Mouse (Mus musculus): ENCODE results near the gene Palm.

Palm gene

GRCm38 (mm10) chr10:79773208-79773607, 20.2 kb upstream of the Palm start:
- no peak for DNase-seq

DNA sequence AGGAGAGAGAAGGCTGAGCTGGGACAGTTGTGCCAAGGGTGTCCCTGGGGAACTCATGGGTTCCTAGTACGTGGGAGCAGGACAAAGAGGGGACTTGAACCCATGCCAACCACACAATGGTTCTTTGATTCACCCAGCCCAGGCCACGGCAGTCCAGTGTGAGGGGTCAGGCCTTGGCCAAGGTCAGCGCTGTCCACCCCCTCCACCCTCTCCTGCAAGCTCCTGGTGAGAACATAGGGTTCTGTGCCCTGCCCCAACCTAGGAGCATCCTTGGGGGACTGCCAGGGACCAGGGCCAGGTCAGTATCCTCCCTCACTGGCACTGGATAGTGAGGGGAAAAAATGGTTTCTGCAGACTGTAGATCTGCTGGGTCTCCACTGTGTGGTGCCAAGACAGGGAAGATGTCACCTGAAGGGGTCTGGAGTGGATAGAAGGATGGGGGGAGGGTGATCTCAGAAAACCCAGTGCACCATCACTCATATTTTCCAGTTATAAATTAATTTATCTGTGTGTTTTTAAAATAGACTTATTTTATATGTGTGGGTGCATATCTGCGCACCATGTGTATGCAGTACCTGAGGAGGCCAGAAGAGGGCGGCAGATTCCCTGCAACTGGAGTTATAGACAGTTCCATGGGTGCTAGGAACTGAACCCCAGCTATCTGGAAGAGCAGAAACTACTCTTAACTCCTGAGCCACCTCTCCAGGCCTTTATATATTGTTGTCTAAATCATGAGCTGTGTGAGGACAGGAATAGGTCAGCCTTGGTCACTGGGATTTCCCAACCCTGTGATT, 18.7 kb upstream of the Palm start:
- DNase-seq, result no peak

DNA sequence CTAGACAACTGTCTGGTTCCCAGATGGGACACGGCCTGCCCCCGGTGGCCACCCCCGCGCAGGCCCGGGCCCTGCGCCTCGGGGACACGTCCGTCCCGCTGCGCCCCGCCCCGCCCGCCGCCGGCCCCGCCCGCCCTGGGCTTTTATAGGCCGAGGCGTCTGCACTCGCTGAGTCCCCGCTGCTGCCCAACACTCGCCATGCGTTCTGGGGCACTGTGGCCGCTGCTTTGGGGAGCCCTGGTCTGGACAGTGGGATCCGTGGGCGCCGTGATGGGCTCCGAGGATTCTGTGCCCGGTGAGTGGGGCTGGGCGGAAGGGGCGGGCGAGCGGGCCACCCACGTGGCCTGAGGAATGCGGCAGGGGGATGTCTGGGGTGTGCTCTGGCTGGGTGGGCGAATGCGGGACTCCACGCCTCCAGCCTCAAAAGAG, 16.3 kb upstream of the Palm start, which contains the start of gene Fstl3:
Gene Fstl3 (plus strand): TSS at position 170 of the 429 bp plus-strand sequence.
- no peak for DNase-seq

- DNase-seq, result peak; percentile 42
Observed at GRCm38 (mm10) chr10:79778006-79778405, 15.4 kb upstream of the Palm start.

GRCm38 (mm10) chr10:79779193-79779592, 14.2 kb upstream of the Palm start:
- peak; percentile 32 for DNase-seq

DNA sequence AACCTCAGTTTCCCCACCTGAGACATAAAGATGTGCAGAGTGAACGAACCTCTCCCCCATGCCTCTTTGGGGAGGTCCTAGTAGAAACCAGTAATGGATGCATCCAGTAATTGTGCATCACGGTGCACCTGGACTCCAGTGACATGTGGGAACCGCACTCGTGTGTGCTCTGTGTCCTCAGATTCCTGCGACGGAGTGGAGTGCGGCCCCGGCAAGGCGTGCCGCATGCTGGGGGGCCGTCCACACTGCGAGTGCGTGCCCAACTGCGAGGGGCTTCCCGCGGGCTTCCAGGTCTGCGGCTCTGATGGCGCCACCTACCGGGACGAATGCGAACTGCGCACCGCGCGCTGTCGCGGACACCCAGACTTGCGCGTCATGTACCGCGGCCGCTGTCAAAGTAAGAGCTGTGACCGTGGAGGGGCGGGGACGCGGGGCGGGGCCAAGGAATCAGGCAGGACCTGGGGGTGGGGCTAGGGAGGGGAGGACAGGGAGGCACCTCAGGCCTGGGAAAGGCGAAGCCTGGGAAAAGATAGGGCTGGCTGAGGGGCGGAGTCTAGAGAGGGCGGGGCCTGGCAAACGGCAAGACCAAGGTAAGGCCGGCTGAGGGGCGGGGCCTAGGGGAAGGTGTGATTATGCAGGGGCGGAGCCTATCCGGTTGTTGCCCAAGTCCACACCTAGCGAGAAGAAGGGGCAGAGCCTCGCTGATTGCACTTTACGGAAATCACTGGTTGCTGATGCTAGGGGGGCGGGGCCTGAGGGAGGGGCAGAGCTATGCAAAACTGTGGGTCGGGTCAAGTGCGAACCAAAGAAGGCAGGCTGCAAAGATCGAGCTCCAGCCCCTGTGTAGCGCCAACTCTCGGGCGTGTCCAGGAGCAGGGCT, 13.3 kb upstream of the Palm start:
- DNase-seq, result peak; percentile 97

DNA sequence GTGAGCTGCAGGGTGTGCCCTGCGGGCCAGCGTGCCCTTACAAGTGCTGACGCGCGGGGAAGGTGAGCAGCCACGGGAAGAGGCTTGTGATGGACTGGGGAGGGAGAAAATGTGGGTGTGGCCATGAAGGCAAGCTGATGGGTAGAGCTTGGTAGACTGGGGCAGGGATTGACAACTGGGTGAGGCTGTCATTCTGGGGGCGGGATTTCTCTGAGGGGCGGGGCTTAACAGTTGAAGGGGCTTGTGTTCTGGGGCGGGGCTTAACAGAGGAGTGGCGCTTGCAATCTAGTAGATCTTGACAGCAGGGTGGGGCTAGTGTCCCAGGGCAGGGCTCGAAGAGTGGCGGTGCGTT, 12.7 kb upstream of the Palm start:
- no peak for DNase-seq

GRCm38 (mm10) chr10:79781139-79781538, 12.2 kb upstream of the Palm start:
- DNase-seq, result no peak

GRCm38 (mm10) chr10:79781956-79782355, 11.4 kb upstream of the Palm start:
- DNase-seq, result no peak

DNA sequence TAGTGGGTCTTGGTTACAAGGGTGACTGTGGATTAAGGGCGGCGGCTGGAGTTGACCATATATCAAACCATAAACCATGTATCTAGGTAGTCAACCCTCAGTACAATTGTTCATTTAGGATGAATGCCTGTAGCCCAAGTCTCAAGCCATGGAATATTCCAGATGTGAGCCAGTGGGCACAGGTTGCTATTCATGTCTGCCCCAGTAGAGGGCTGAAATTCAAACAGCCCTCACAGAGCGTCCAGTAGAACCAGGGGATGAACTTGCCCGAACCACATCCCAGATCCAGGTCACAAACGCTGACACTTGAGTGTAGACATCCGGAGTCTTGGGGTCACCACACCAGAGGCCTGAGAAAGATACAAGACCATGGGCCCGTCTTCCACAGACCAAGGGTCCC, 10.3 kb upstream of the Palm start:
- DNase-seq, result no peak

GRCm38 (mm10) chr10:79783920-79784800, 9.2 kb upstream of the Palm start:
- DNase-seq, result peak; percentile 54

DNA sequence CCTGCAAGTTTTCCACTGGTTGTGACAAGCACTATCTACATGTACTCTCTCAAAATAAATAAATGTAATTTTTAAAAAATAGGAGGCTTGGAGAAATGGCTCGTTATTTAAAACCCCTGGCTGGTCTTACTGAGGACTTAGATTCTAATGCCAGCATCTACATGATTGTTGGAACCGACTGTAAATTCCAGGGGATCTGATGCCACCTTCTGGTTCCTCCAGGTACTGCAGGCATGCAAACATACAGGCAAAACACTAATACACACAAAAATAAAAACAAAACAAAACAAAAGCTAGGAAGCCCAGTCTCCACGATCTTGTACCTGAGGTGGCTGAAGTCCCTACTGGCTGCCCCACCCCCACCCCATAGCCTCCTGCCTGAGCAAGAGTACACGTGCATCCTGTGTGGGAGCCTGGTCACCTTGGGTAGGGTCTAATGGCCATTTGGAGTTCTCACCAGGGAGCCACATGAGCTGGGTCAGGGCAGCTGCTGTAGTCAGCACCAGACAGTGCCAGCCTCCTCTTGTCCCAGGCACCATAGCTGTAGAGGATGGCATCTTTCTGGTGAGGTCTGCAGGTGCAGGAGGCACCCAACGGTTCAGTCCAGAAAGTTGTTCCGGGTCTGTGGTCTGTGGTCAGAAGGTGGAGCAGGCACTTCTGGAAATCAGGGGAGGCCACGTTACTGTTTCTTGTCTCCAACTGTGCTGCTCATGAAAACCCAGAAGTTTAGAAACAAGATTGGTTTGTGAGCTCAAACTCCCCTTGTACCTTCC, 4.8 kb upstream of the Palm start:
- DNase-seq, result peak; percentile 85

DNA sequence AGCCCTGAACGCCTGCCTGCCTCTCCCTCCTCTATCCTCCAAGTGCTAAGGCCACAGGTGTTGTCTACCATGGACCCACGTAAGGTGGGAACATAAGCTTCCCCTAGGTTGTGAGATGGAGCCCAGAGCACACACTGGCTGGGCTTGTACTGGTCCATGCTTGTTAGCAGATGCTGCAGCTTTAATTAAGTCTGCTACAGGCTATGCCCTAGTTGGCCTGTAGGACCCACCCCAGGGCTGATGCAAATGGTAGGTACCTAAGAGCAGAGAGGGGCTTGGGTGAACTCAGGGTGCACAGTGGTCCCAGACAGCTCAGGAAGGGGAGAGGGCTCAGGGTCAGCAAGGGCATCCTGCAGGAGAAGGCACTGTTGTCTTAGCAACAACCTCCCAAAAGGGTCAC, 3.8 kb upstream of the Palm start:
- DNase-seq, result no peak

DNA sequence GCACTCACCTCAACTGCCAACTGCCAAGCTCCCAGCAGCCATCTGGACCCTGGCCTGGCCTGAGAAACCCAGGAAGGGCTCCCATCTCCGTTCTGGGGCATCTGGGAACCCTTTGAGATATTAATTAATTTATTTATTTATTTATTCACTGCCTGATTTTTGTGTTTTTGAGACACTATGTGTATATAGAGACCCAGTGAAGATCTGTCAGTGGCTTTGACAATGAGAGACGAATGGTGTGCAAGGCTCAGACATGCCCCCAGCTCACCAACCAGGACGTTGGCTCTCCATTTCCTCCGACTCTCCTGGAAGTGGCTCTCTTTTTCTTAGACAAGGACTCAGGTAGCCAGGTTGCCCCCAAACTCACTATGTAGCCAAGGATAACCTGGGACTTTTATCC, 2.5 kb upstream of the Palm start, which contains the start of gene Prss57:
Gene Prss57 (minus strand): TSS at position 101 of the 400 bp plus-strand sequence.
- DNase-seq, result no peak

- DNase-seq, result no peak
Observed at GRCm38 (mm10) chr10:79792339-79793040, 882 bp upstream of the Palm start.

DNA sequence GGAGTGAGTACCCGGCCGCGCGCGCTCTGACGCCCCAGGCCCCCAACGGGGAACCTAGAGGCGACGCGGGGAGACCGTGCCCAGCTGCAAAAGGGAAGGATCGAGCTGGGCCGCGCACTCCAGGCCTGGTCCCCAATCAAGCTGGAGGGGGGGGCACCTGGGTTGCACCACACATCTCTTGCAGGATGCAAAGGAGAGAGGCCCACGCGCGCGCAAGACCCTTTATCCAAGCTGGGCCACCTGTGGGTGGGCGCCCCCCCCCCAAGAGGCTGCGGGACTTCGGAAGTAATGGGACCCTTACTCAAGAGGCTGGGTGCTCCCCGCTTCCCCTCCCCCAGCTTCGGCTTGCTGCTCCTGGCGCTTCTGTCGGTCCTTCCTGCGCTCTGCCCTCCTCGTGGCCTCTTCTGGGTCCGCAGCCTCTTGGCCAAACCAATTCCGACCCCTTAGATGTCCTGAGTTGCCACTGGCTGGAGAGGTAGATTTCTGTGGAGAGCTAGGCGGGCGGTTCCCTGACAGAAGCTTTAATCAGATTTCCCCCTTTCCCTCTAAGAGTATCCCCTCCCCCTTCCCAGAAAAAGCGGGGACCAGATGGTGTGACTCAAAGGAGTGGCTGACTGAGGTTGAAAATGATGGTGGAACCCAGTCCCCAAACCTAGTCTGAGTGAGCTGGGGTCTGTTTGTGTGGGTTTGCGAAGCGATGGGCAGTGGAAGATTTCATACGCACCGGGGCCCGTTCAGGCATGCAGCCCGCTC, 542 bp downstream of the Palm start:
- DNase-seq, result peak; percentile 54

- peak; percentile 54 for DNase-seq
Observed at GRCm38 (mm10) chr10:79794491-79794931, 1.1 kb downstream of the Palm start.

- no peak for DNase-seq
Observed at GRCm38 (mm10) chr10:79795905-79796304, 2.5 kb downstream of the Palm start.

DNA sequence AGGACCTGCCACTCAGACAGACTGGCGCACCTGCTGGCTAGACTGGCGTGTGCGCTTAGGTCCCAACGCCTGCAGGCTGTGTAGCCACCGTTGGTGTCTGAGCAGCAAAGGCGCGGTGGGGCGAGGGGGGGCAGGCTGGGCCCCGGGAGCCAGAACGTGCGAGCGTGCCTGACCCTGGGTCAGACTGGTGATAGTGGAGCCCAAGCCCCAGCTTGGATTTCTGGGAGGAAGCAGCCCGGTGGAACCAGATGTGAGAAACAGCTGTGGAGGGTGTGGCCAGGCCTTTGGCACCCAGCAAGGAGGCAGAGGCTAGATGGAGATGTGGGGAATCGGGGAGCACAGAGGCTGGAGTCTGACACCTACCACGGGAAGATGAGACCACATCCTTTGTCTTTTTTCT, 4.0 kb downstream of the Palm start:
- no peak for DNase-seq

GRCm38 (mm10) chr10:79798289-79798928, 5.0 kb downstream of the Palm start:
- no peak for DNase-seq
